Mouse (Mus musculus) brain, embryonic 14.5 days (tissue): ENCODE data around the gene Sapcd2.

ENCODE experiments used
- CTCF ChIP-seq: fragments of 200-500 bp; IDR thresholded peaks from 2 replicates; pipeline ENCODE4 v1.5.1; 2012; ENCODE audit warnings: inconsistent platforms, mild to moderate bottlenecking, moderate library complexity, borderline replicate concordance; ENCODE audit not compliant: insufficient read depth, insufficient read length; ENCODE audit errors: extremely low read depth
- POLR2A ChIP-seq: fragments of 200-500 bp; IDR thresholded peaks from 2 replicates; pipeline ENCODE4 v1.6.1; 2012; ENCODE audit warnings: mild to moderate bottlenecking, inconsistent platforms, borderline replicate concordance; ENCODE audit not compliant: poor library complexity, insufficient read depth, insufficient read length, severe bottlenecking; ENCODE audit errors: extremely low read depth

GRCm38 (mm10) chr2:25391266-25391665 lies 19.1 kb downstream of the Sapcd2 start:
- no peak for TF ChIP-seq CTCF
- no peak for TF ChIP-seq POLR2A
